Mouse (Mus musculus): ENCODE measurements around the gene Atp2b2.

DNA sequence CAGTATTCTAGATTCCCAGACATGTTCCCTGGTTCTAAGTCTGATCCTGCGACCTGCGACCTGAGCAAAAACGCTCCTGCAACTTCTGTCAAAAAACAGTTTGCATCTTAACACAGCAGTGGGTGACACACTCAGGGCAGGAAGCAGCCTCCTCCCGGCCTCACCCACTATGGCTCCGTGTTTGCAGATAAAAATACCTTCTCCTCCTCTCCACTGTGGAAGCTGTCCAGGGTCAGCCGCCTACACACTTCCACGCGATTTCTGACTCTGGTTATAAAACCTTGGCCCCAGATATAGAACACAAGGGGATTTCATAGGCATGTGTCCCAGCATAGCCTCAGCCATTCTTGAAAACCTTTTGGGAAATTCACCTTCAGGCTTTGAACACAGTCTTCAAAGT is 9.6 kb downstream of the Atp2b2 start:
- TF ChIP-seq CTCF (IDR thresholded peaks at IDR 0.05; ENCODE audit: extremely low read depth, insufficient read depth, insufficient read length, insufficient replicate concordance) (no peak), POLR2A (IDR thresholded peaks at IDR 0.05; ENCODE audit: low read depth, low read length) (no peak)
